Mouse (Mus musculus): ENCODE measurements around the gene Sbds. TPM values are rescaled to one million over a fixed set of nuclear protein-coding genes. Genes with fewer than 3 reads are reported as not detected.

The Sbds gene
- polyA plus RNA-seq, 1 experiment from 2014 or later, result 66.5 TPM

DNA sequence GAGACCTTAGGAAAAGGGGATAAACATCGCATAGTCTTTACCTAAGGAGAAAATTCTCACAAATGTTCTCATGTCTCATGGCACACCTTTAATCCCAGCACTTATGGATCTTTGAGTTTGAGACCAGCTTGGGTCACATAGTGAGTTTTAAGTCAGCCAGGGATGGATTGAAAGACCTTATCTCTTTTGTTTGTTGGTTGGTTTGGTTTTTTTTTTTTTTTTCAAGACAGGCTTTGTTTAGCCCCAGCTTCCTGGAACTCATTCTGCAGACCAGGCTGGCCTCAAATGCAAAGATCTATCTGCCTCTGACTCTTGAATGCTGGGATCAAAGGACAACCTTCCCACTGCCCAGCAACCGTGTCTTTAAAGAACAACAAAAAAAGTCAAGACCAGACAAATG lies 34.0 kb downstream of the Sbds start:
- peak overlapping the region; percentile 97; the same call in 1 of the 2 replicates for H3K9ac ChIP-seq

DNA sequence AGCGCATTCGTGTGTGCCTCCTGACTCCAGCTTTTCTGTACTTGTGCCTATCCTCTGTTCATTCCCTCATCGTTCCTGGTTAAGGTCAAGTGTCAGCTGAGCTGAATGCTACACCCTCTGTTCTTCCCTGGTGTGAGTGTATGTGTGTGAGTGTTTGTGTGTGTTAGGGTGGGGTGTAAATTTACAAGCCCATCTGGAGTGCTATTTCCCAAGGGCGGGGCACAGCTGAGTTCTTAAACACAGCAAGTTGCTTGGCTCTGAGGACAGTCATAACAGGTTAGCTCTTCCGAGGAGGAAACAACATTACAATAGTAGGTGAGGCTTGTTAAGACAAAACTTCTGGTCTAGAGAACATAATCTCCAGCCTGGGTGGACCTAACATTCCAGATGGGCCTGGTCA lies 37.0 kb downstream of the Sbds start:
- no peak overlapping the region for H3K4me3 ChIP-seq
- WGBS, result 88% methylated on average over 5 of the region's 5 CpGs
- H3K36me3 ChIP-seq, result peaks cover 11% of the 10 kb centered on the region
- no peak overlapping the region for H3K27ac ChIP-seq
- H3K4me1 ChIP-seq, result peaks cover 15% of the 10 kb centered on the region
- H3K9me3 ChIP-seq, result 0 out of 2 replicates have a peak, but pooled peaks cover 7% of the 10 kb centered on the region
- no peak overlapping the region for H3K4me2 ChIP-seq
- ATAC-seq (ENCODE audit: insufficient number of reproducible peaks, insufficient read depth, low FRiP score, low TSS enrichment, low read depth), result no peak
- no peaks in the 10 kb centered on the region for H3K27me3 ChIP-seq
- H3K9ac ChIP-seq, result no peak overlapping the region

More for the DNA sequence above, 34.0 kb downstream of the Sbds start:
- no peak overlapping the region for H3K27ac ChIP-seq
- H3K9me3 ChIP-seq, result 0 out of 2 replicates have a peak, but pooled peaks cover 7% of the 10 kb centered on the region
- peaks cover 26% of the 10 kb centered on the region for H3K4me1 ChIP-seq
- peak overlapping the region; percentile 100 for H3K4me3 ChIP-seq
- peak overlapping the region; percentile 74 for H3K4me2 ChIP-seq
- ATAC-seq (ENCODE audit: insufficient number of reproducible peaks, insufficient read depth, low FRiP score, low TSS enrichment, low read depth), result no peak
- no peaks in the 10 kb centered on the region for H3K27me3 ChIP-seq
- H3K36me3 ChIP-seq, result 0 out of 2 replicates have a peak, but pooled peaks cover 4% of the 10 kb centered on the region
- 54% methylated on average over 2 of the region's 2 CpGs for WGBS

DNA sequence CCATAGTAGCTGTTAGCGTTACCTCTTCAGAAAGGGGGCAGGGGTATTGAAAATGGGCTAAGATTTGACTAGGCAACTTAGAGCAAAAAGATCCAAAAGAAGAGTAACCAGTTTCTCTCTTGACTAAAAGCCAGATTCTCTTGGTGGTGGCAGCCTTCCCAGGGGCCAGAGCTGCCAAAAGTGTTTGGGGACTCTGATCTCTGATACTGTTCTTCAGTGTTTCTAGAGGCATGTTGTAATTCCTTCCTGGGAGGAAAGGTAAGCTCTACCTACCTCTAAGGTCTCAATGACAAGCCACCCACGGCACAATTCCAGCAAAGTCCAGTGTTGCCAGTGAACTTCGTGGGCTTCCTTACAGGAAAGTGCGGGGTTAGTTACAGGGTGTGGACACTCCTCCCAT lies 37.9 kb downstream of the Sbds start:
- Histone ChIP-seq H3K27ac (no peak overlapping the region), H3K4me3 (no peak overlapping the region), H3K9ac (no peak overlapping the region), H3K4me2 (no peak overlapping the region), H3K36me3 (peaks cover 20% of the 10 kb centered on the region), H3K27me3 (no peaks in the 10 kb centered on the region), H3K9me3 (0 out of 2 replicates have a peak, but pooled peaks cover 7% of the 10 kb centered on the region), H3K4me1 (peaks cover 10% of the 10 kb centered on the region)
- WGBS, result 88% methylated on average over 4 of the region's 4 CpGs
- ATAC-seq (ENCODE audit: insufficient number of reproducible peaks, insufficient read depth, low FRiP score, low TSS enrichment, low read depth), result no peak

DNA sequence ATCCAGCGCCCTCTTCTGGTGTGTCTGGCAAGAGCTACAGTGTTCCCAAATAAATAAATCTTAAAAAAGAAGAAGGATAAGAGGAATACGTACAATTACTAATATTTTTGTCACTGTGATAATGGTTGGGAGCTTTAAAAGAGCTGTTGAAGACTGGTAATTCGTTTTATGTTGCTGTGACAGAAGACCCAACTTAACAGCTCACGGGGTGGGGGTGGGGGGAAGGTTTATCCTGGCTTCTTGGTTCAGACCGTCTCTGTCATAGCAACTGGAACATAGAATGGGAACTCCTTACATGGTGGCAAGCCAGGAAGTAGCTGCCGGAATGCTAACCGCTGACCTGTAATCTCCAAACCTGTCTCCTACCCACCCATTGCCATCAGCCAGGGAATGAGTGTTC lies 38.5 kb downstream of the Sbds start, which contains the start of gene Tmem248:
Gene Tmem248, plus strand, starts transcription at position 301 of the 400 bp plus-strand sequence.
- H3K27ac ChIP-seq, result no peak within 1 kb of the TSS
- 84% methylated on average over 7 of the region's 7 CpGs for WGBS
- no peak for ATAC-seq (ENCODE audit: insufficient number of reproducible peaks, insufficient read depth, low FRiP score, low TSS enrichment, low read depth)

DNA sequence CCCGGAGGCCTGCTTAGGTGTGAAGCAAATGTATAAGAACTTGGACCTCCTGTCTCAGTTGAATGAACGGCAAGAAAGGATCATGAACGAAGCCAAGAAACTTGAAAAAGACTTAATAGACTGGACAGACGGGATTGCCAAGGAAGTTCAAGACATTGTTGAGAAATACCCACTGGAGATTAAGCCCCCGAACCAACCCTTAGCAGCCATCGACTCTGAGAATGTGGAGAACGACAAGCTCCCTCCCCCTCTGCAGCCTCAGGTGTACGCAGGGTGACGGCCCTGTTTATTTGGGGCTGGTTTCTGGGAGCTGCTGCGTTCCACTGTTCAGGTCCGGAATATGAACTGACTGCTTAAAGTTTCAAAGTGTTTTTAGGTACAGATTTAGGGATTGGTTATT lies 42.4 kb downstream of the Sbds start:
- no peaks in the 10 kb centered on the region for H3K27me3 ChIP-seq
- H3K27ac ChIP-seq, result no peak overlapping the region
- peaks cover 63% of the 10 kb centered on the region for H3K36me3 ChIP-seq
- no peak overlapping the region for H3K4me2 ChIP-seq
- no peak for ATAC-seq (ENCODE audit: insufficient number of reproducible peaks, insufficient read depth, low FRiP score, low TSS enrichment, low read depth)
- H3K9ac ChIP-seq, result no peak overlapping the region
- no peaks in the 10 kb centered on the region for H3K4me1 ChIP-seq
- H3K4me3 ChIP-seq, result no peak overlapping the region
- 89% methylated on average over 11 of the region's 11 CpGs for WGBS
- 0 out of 2 replicates have a peak, but pooled peaks cover 4% of the 10 kb centered on the region for H3K9me3 ChIP-seq

More for the DNA sequence above, 38.5 kb downstream of the Sbds start, which contains the start of gene Tmem248:
- Histone ChIP-seq H3K4me3 (no peak within 1 kb of the TSS), H3K4me1 (peaks cover 10% of the 10 kb centered on the region), H3K9me3 (0 out of 2 replicates have a peak, but pooled peaks cover 7% of the 10 kb centered on the region), H3K9ac (no peak within 1 kb of the TSS), H3K36me3 (peaks cover 26% of the 10 kb centered on the region), H3K4me2 (no peak within 1 kb of the TSS), H3K27me3 (no peaks in the 10 kb centered on the region)

DNA sequence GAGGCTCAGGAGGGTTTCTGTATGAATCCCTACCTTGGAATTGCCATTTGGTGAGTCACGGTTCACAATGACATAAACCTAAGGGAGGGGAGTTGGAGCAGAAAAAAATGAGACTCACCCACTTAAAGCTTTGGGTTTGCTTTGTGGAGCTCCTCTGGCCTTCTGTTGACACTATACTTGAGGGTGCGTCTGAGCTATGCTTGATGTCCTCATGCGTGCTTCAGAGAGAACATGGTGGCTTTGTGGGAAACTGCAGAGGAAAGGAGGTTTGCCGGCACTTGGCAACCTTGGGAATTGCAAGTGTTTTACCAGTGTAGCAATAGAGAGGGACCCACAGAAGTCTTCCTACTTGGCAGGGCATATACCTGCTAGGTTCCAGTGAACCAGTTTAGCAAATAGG lies 48.0 kb downstream of the Sbds start:
- ATAC-seq (ENCODE audit: insufficient number of reproducible peaks, insufficient read depth, low FRiP score, low TSS enrichment, low read depth), result no peak
- WGBS, result 95% methylated on average over 4 of the region's 4 CpGs
- Histone ChIP-seq H3K9me3 (no peaks in the 10 kb centered on the region), H3K36me3 (peaks cover 65% of the 10 kb centered on the region), H3K9ac (no peak overlapping the region), H3K27me3 (no peaks in the 10 kb centered on the region), H3K4me2 (no peak overlapping the region), H3K4me3 (no peak overlapping the region), H3K27ac (no peak overlapping the region), H3K4me1 (no peaks in the 10 kb centered on the region)

DNA sequence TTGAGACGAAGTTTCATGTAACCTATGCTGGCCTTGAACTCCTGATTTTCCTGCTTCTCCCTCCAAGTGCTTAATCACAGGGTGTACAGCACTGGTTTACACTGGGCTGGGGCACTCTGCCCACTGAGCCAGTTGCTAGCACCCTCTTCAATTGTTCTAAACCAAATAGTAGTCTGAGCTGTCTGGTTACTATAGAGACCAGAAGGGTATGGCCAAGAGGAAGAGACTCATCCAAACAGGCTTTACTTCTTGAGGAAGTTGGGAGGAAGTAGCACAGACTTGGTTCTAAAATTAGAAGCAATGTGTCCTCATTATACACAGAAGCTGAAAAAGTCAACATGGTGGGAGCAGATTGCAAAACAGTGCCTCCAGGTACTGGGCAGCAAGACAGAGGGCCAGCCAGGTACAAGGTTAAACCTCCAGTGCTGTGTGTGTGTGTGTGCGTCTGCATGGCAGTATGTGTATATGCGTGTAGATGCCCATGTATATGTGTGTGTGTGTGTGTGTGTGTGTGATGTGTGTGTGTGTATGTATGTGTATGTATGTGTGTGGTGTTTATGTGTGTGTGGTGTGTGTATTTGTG lies 49.8 kb downstream of the Sbds start:
- Histone ChIP-seq H3K9me3 (no peaks in the 10 kb centered on the region), H3K4me2 (no peak overlapping the region), H3K27ac (no peak overlapping the region), H3K27me3 (no peaks in the 10 kb centered on the region), H3K36me3 (peaks cover 57% of the 10 kb centered on the region), H3K4me1 (no peaks in the 10 kb centered on the region), H3K4me3 (no peak overlapping the region), H3K9ac (no peak overlapping the region)
- ATAC-seq (ENCODE audit: insufficient number of reproducible peaks, insufficient read depth, low FRiP score, low TSS enrichment, low read depth), result no peak
- WGBS, result 94% methylated on average over 3 of the region's 3 CpGs

DNA sequence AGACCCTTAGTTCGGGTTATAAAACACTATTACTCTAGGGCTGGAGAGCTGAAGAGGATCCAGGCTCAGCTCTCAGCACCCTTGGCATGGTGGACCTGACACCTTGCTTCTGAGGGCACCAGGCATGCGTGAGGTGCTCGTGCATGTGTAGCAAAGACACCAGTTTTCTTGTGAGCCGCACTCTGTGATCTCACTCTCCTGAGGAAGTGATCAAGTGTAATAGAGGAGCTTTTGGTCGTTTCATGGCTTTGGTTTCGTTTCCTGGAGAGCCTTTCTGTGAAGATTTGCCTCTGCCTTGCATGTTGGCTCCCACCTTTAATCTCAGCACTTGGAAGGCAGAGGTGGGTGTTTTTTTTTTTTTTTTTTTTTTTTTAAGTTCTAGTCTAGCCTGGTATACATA lies 50.8 kb downstream of the Sbds start:
- H3K36me3 ChIP-seq, result peaks cover 53% of the 10 kb centered on the region
- 87% methylated on average over 6 of the region's 6 CpGs for whole genome bisulfite sequencing
- no peak overlapping the region for H3K4me3 ChIP-seq
- no peak for ATAC-seq (ENCODE audit: insufficient number of reproducible peaks, insufficient read depth, low FRiP score, low TSS enrichment, low read depth)
- H3K27ac ChIP-seq, result no peak overlapping the region
- H3K4me1 ChIP-seq, result no peaks in the 10 kb centered on the region
- no peak overlapping the region for H3K9ac ChIP-seq
- H3K4me2 ChIP-seq, result no peak overlapping the region
- H3K9me3 ChIP-seq, result no peaks in the 10 kb centered on the region
- no peaks in the 10 kb centered on the region for H3K27me3 ChIP-seq

DNA sequence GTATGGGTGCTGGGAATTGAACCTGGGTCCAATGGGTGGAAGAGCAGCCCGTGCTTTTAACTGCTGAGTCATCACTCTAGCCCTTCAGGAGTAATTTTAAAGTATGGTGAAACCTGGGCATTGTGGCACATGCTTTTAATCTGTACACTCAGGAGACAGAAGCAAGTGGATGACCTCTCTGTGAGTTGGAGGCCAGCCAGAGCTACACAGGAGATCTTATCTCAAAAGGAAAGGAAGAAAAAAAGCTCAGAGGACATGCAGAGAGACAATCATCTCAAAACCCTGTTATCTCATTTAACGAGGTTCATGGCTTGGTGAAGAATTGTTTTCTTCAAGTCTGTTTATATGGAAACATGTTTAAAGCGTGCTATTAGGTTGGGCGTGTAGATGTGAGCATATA lies 51.4 kb downstream of the Sbds start:
- WGBS, result 74% methylated on average over 4 of the region's 4 CpGs
- peaks cover 53% of the 10 kb centered on the region for H3K36me3 ChIP-seq
- no peak overlapping the region for H3K9ac ChIP-seq
- H3K9me3 ChIP-seq, result no peaks in the 10 kb centered on the region
- H3K27me3 ChIP-seq, result no peaks in the 10 kb centered on the region
- no peak for ATAC-seq (ENCODE audit: insufficient number of reproducible peaks, insufficient read depth, low FRiP score, low TSS enrichment, low read depth)
- H3K4me1 ChIP-seq, result no peaks in the 10 kb centered on the region
- H3K27ac ChIP-seq, result no peak overlapping the region
- H3K4me2 ChIP-seq, result no peak overlapping the region
- H3K4me3 ChIP-seq, result no peak overlapping the region

DNA sequence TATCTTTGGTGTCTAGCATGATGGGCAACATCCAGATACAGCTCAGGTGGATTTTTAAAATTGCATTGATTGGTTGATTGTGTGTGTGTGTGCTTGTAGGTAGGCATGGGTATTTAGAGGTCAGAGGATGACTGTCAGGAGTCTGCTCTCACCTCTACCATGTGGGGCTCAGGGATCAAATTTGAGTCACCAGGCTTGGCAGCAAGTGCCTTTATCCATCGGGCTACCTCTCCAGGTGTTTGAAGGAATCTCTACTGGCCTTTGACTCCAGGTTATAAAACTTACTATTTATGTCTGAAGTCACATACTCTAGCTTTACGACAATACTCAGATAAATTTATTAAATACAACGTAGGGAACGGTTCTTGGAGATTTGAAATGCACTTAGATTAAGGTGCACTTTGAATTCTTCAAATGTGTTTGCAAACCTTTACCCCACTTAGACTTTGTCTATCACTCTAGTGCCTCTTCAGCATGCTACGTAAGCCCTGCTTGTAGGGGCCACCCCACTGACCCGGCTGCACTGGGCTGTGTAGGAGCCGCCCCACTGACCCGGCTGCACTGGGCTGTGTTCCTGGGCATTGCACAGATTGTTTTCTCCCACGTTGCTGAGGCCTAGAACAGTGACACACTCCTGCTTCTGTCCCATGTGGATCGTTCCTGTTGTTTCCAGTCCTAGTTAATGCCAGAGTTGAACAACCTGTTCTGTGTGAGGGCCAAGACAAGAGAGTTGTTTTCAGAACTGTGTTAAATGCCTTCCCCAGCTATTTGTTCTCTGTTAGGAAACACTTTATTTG lies 54.9 kb downstream of the Sbds start:
- no peak overlapping the region for H3K4me2 ChIP-seq
- H3K4me1 ChIP-seq, result no peaks in the 10 kb centered on the region
- H3K27me3 ChIP-seq, result no peaks in the 10 kb centered on the region
- no peak for ATAC-seq (ENCODE audit: insufficient number of reproducible peaks, insufficient read depth, low FRiP score, low TSS enrichment, low read depth)
- H3K27ac ChIP-seq, result no peak overlapping the region; the same call in 1 of the 2 replicates
- no peak overlapping the region for H3K9ac ChIP-seq
- H3K36me3 ChIP-seq, result peaks cover 45% of the 10 kb centered on the region
- WGBS, result 85% methylated on average over 10 of the region's 10 CpGs
- H3K4me3 ChIP-seq, result no peak overlapping the region
- H3K9me3 ChIP-seq, result no peaks in the 10 kb centered on the region

DNA sequence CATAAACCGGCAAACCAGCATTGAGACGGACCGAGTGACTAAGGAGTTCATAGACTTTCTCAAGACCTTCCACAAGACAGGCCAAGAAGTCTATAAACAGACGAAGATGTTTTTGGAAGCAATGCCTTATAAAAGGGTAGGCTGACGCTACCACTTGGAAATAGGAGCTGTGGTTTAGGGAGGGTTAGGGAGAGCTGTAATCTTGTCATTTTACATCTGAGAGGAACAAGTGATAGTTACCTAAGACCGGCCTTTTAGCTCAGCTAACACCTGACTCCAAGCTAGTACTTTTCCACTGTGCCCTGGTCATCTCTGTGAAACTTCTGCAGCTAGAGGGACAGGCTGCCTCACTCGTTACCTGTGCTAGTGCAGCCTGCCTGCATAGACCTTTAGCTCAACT lies 57.3 kb downstream of the Sbds start:
- WGBS, result 89% methylated on average over 7 of the region's 7 CpGs
- Histone ChIP-seq H3K27ac (no peak overlapping the region), H3K27me3 (no peaks in the 10 kb centered on the region), H3K9ac (no peak overlapping the region), H3K4me1 (no peaks in the 10 kb centered on the region), H3K9me3 (no peaks in the 10 kb centered on the region), H3K4me3 (no peak overlapping the region), H3K36me3 (peaks cover 60% of the 10 kb centered on the region), H3K4me2 (no peak overlapping the region)
- no peak for ATAC-seq (ENCODE audit: insufficient number of reproducible peaks, insufficient read depth, low FRiP score, low TSS enrichment, low read depth)

DNA sequence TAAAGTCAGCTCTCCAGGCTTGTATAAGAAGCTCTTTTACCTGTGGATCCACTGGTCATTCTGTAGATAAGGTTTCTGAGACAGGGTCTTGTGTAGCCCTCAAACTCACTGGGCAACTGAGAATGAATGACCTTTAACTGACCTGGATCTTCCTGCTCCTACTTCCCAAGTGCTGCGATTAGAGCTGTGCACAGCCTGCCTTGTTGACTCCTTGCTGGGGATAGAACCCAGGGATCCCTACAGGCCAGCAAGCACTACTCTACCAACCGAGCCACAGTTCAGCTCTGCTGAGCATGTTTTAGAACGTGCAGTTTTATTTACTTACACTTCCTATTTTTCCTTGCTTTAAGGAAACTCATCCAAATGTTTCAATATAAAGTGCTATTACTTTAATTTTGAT lies 57.9 kb downstream of the Sbds start:
- Histone ChIP-seq H3K27ac (no peak overlapping the region), H3K9ac (no peak overlapping the region), H3K36me3 (peaks cover 63% of the 10 kb centered on the region), H3K4me3 (no peak overlapping the region), H3K9me3 (no peaks in the 10 kb centered on the region), H3K27me3 (no peaks in the 10 kb centered on the region), H3K4me1 (no peaks in the 10 kb centered on the region), H3K4me2 (no peak overlapping the region)
- WGBS, result 86% methylated on average over 3 of the region's 3 CpGs
- no peak for ATAC-seq (ENCODE audit: insufficient number of reproducible peaks, insufficient read depth, low FRiP score, low TSS enrichment, low read depth)

All from embryonic facial prominence, embryonic 13.5 days (tissue).